ENCODE assay signal across 8 mouse cellular contexts in the genomic region with DNA sequence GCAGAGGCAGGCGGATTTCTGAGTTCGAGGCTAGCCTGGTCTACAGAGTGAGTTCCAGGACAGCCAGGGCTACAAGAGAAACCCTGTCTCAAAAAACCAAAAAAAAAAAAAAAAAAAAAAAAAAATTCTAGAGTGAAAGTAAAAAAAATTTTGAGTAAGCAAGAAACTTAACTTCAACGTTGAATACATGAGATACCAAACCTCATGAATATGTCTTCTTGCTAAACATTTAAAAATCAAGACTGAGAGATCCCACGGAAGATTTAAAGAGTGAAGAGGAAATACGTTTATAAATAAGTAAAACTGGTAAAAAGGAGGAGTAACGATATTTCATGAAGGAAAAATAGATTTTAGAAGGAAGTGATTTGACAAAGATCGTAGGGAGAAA. TPM values are rescaled to one million over a fixed set of nuclear protein-coding genes. Genes with fewer than 3 reads are reported as not detected.
A peak's percentile ranks its signal among the peaks of the same experiment; 100 is the strongest.
DNase-seq lines count a peak whose midpoint lies in the region; ATAC-seq and TF ChIP-seq lines count a peak whose summit lies in the region.

No protein-coding gene starts in this region.

- peak overlapping the region; percentile 81 for H3K4me3 ChIP-seq in heart, embryonic 13.5 days
- H3K4me3 ChIP-seq in G1E (ENCODE audit: low read depth, low read length), result peak overlapping the region; percentile 88; the same call in 1 of the 2 replicates
- peak overlapping the region; percentile 88 for H3K4me3 ChIP-seq in forebrain, postnatal 0 days (ENCODE audit: low read depth, low read length)
- peak overlapping the region; percentile 92 for H3K4me3 ChIP-seq in liver, embryonic 16.5 days (ENCODE audit: low read depth, low read length)

- no peaks in the 10 kb centered on the region for H3K27me3 ChIP-seq in heart, embryonic 13.5 days (replicated peaks)
- peaks cover 5% of the 10 kb centered on the region for H3K27me3 ChIP-seq in G1E (ENCODE audit: insufficient read depth, low read length)
- H3K27me3 ChIP-seq in forebrain, postnatal 0 days (ENCODE audit: insufficient read depth, low read length), result no peaks in the 10 kb centered on the region
- H3K27me3 ChIP-seq in liver, embryonic 16.5 days (ENCODE audit: control insufficient read depth, insufficient read depth, low read depth, low read length), result no peaks in the 10 kb centered on the region

- peaks cover 21% of the 10 kb centered on the region for H3K4me1 ChIP-seq in heart, embryonic 13.5 days
- peaks cover 14% of the 10 kb centered on the region for H3K4me1 ChIP-seq in G1E (ENCODE audit: insufficient read depth, low read depth, low read length)
- peaks cover 3% of the 10 kb centered on the region; the same call in 1 of the 2 replicates for H3K4me1 ChIP-seq in forebrain, postnatal 0 days (ENCODE audit: insufficient read depth)
- peaks cover 11% of the 10 kb centered on the region for H3K4me1 ChIP-seq in liver, embryonic 16.5 days (ENCODE audit: control insufficient read depth, low read depth, low read length)

- intact Hi-C loops in heart, postnatal 14 days (cut with DNase I), result loop anchor here (10.0 kb wide), 1 partner anchor 821 kb away; a partner anchor contains a TSS

- H3K9me3 ChIP-seq in heart, embryonic 13.5 days, result no peaks in the 10 kb centered on the region
- H3K9me3 ChIP-seq in G1E (replicated peaks), result no peaks in the 10 kb centered on the region
- H3K9me3 ChIP-seq in forebrain, postnatal 0 days (ENCODE audit: low read length), result no peaks in the 10 kb centered on the region
- no peaks in the 10 kb centered on the region for H3K9me3 ChIP-seq in liver, embryonic 16.5 days (replicated peaks; ENCODE audit: control insufficient read depth, low read length)

- no peak for TF ChIP-seq CTCF in G1E (IDR thresholded peaks at IDR 0.05; ENCODE audit: low read depth, low read length)
- no peak for TF ChIP-seq CTCF in forebrain, postnatal 0 days (IDR thresholded peaks at IDR 0.05; ENCODE audit: low read depth)

- no peak overlapping the region for H3K9ac ChIP-seq in heart, embryonic 13.5 days
- peak overlapping the region; percentile 90 for H3K9ac ChIP-seq in forebrain, postnatal 0 days
- no peak overlapping the region for H3K9ac ChIP-seq in liver, embryonic 16.5 days (ENCODE audit: low read depth, low read length)

- no peaks in the 10 kb centered on the region for H3K36me3 ChIP-seq in heart, embryonic 13.5 days
- no peaks in the 10 kb centered on the region for H3K36me3 ChIP-seq in G1E (replicated peaks)
- H3K36me3 ChIP-seq in forebrain, postnatal 0 days (ENCODE audit: insufficient read depth), result no peaks in the 10 kb centered on the region
- no peaks in the 10 kb centered on the region for H3K36me3 ChIP-seq in liver, embryonic 16.5 days (ENCODE audit: control insufficient read depth, insufficient read depth)

- no peak overlapping the region for H3K27ac ChIP-seq in heart, embryonic 13.5 days (replicated peaks)
- peak overlapping the region; percentile 96 for H3K27ac ChIP-seq in forebrain, postnatal 0 days (ENCODE audit: low read depth, low read length)
- no peak overlapping the region for H3K27ac ChIP-seq in liver, embryonic 16.5 days (ENCODE audit: low read length)

- no peak for ATAC-seq in heart, embryonic 13.5 days (ENCODE audit: extremely low read depth, insufficient number of reproducible peaks, low FRiP score, low TSS enrichment)
- ATAC-seq in G1E (ENCODE audit: extremely low read depth, insufficient number of reproducible peaks, low FRiP score, poor library complexity, severe bottlenecking), result no peak
- ATAC-seq in forebrain, postnatal 0 days, result no peak
- no peak for ATAC-seq in liver, embryonic 16.5 days (ENCODE audit: low read depth)

- 41% methylated on average over 7 of the region's 7 CpGs for WGBS in heart, embryonic 13.5 days
- 38% methylated on average over 7 of the region's 7 CpGs for WGBS in forebrain, postnatal 0 days
- 31% methylated on average over 7 of the region's 7 CpGs for WGBS in liver, embryonic 16.5 days (ENCODE audit: insufficient replicate concordance)

- peak overlapping the region; percentile 86 for H3K4me2 ChIP-seq in heart, embryonic 13.5 days
- H3K4me2 ChIP-seq in forebrain, postnatal 0 days (ENCODE audit: low read depth), result peak overlapping the region; percentile 64
- H3K4me2 ChIP-seq in liver, embryonic 16.5 days (ENCODE audit: low read depth, low read length), result peak overlapping the region; percentile 73

- no peak for DNase-seq in heart, postnatal 14 days
- DNase-seq in G1E (ENCODE audit: low spot score) (no peak), MN1 (ENCODE audit: low spot score) (no peak)
- DNase-seq in forebrain, postnatal 0 days, result no peak
- DNase-seq in adrenal gland, adult 8-10 months, result no peak
- no peak for DNase-seq in adrenal gland, postnatal 14 days

RNA-seq across cellular contexts. Expression of a gene that starts 0.5 kb away (rescaled TPM):
- 5.8 TPM in 2 replicates for polyA plus RNA-seq in heart, embryonic 13.5 days (2015; fragmentation: Nextera tagmentation; extraction: Ambion mirVana)
- 1 to 10 TPM; 7.5 to 8.7 TPM for total RNA-seq in heart, postnatal 14 days (2021)
- total RNA-seq in G1E (2014; fragmentation: Nextera tagmentation) (35.0 and 38.1 TPM in 2 replicates), G1E (2017) (42.3 and 44.5 TPM in 2 replicates)
- 7.6 and 7.7 TPM in 2 replicates for polyA plus RNA-seq in G1E (2012)
- total RNA-seq in forebrain, postnatal 0 days (2014; rRNA removed), result 59.7 and 66.1 TPM in 2 replicates
- polyA plus RNA-seq in forebrain, postnatal 0 days (2015; fragmentation: Nextera tagmentation; extraction: Ambion mirVana), result 12.3 and 19.9 TPM in 2 replicates
- 3.4 and 3.6 TPM in 2 replicates for polyA plus RNA-seq in liver, embryonic 16.5 days (2015; fragmentation: Nextera tagmentation; extraction: Ambion mirVana)
- 10 to 100 TPM; 29.5 to 36.6 (median 31.3) TPM for total RNA-seq in adrenal gland, adult 8-10 months (2022)
- 20.0 and 20.5 TPM in 2 replicates for total RNA-seq in adrenal gland, postnatal 14 days (2021)

RNA-seq across cellular contexts. Expression of a gene that starts 9.7 kb away (rescaled TPM):
- 70.2 and 74.5 TPM in 2 replicates for polyA plus RNA-seq in heart, embryonic 13.5 days (2015; fragmentation: Nextera tagmentation; extraction: Ambion mirVana)
- 10 to 100 TPM; 14.4 to 15.8 TPM for total RNA-seq in heart, postnatal 14 days (2021)
- 23.9 and 27.0 TPM in 2 replicates for total RNA-seq in G1E (2014; fragmentation: Nextera tagmentation)
- 190 and 193 TPM in 2 replicates for total RNA-seq in G1E (2017)
- polyA plus RNA-seq in G1E (2012), result 0.57 and 1.7 TPM in 2 replicates
- 67.2 and 68.4 TPM in 2 replicates for total RNA-seq in forebrain, postnatal 0 days (2014; rRNA removed)
- polyA plus RNA-seq in forebrain, postnatal 0 days (2015; fragmentation: Nextera tagmentation; extraction: Ambion mirVana), result 91.7 and 129 TPM in 2 replicates
- polyA plus RNA-seq in liver, embryonic 16.5 days (2015; fragmentation: Nextera tagmentation; extraction: Ambion mirVana), result 47.7 and 60.1 TPM in 2 replicates
- 10 to 100 TPM; 20.1 to 25.2 (median 23.4) TPM for total RNA-seq in adrenal gland, adult 8-10 months (2022)
- total RNA-seq in adrenal gland, postnatal 14 days (2021), result 37.2 and 42.4 TPM in 2 replicates
